Mouse (Mus musculus) liver, embryonic 13.5 days (tissue): ENCODE results near the gene Olfr1434. TPM values are rescaled to one million over a fixed set of nuclear protein-coding genes. Genes with fewer than 3 reads are reported as not detected.
"Not testable (repeated sequence)": the region's sequence is repeated elsewhere in the genome, so short reads cannot be mapped to it uniquely, and the experiment has no call there.

ENCODE experiments used
- ATAC-seq: fragments of 200-750 bp; cut with Nextera tagmentation; 2 replicates; pipeline ENCODE4 v1.8.0; 2017; ENCODE audit warnings: low read depth, mild to moderate bottlenecking, moderate number of reproducible peaks, moderate library complexity
- DNase-seq: peaks from one replicate; pipeline ENCODE4 v3.0.0; 2022
- H3K27ac ChIP-seq: fragments of 300-500 bp; sonication (generic); 2 replicates; pipeline ENCODE4 v1.5.1; 2015; ENCODE audit warnings: moderate library complexity, mild to moderate bottlenecking, inconsistent platforms
- H3K27me3 ChIP-seq: fragments of 300-500 bp; sonication (generic); 2 replicates; pipeline ENCODE4 v1.6.1; 2015; ENCODE audit warnings: mild to moderate bottlenecking, inconsistent platforms
- H3K36me3 ChIP-seq: fragments of 300-500 bp; sonication (generic); 2 replicates; pipeline ENCODE4 v1.6.1; 2015; ENCODE audit warnings: mild to moderate bottlenecking, inconsistent platforms
- H3K4me1 ChIP-seq: fragments of 300-500 bp; sonication (generic); replicated peaks from 2 replicates; pipeline ENCODE4 v1.6.1; 2015; ENCODE audit warnings: inconsistent platforms
- H3K4me2 ChIP-seq: fragments of 300-500 bp; sonication (generic); 2 replicates; pipeline ENCODE4 v1.6.1; 2015; ENCODE audit warnings: inconsistent platforms, mild to moderate bottlenecking, moderate library complexity
- H3K4me3 ChIP-seq: fragments of 300-500 bp; sonication (generic); replicated peaks from 2 replicates; pipeline ENCODE4 v1.5.1; 2015; ENCODE audit warnings: mild to moderate bottlenecking, inconsistent platforms
- H3K9ac ChIP-seq: fragments of 300-500 bp; sonication (generic); 2 replicates; pipeline ENCODE4 v1.6.1; 2015; ENCODE audit warnings: mild to moderate bottlenecking, inconsistent platforms
- H3K9me3 ChIP-seq: fragments of 300-500 bp; sonication (generic); replicated peaks from 2 replicates; pipeline ENCODE4 v1.6.1; 2016; ENCODE audit warnings: inconsistent platforms
- whole genome bisulfite sequencing: fragments of 180-500 bp; shearing (Covaris S2); methylation state at CpG from one replicate; pipeline ENCODE4 v1.1.7; 2015; ENCODE audit not compliant: insufficient replicate concordance; 5-methylcytosine and 5-hydroxymethylcytosine counted together
- polyA plus RNA-seq: library from polyadenylated mRNA; unstranded; fragments of >200 nt; fragmentation: Nextera tagmentation; extraction: Ambion mirVana; gene quantifications from 2 replicates; pipeline ENCODE4 v1.2.1, GENCODE M21; 2015

Olfr1434 gene
- polyA plus RNA-seq: not detected in 2 replicates

GRCm38 (mm10) chr19:12279554-12279953, at the start of gene Olfr1434:
Olfr1434 (plus strand) TSS chr19:12279854.
- Histone ChIP-seq H3K9ac (no peak within 1 kb of the TSS), H3K27ac (no peak within 1 kb of the TSS), H3K27me3 (no peaks in the 10 kb centered on the region), H3K4me3 (no peak within 1 kb of the TSS), H3K4me1 (no peaks in the 10 kb centered on the region), H3K9me3 (no peaks in the 10 kb centered on the region), H3K36me3 (no peaks in the 10 kb centered on the region), H3K4me2 (no peak within 1 kb of the TSS)
- ATAC-seq: no peak
- DNase-seq: no peak
- WGBS: 53% methylated on average over 2 of the region's 2 CpGs

- H3K9ac ChIP-seq, ATAC-seq, H3K4me1 ChIP-seq, H3K9me3 ChIP-seq, H3K27ac ChIP-seq, H3K27me3 ChIP-seq, H3K4me3 ChIP-seq, H3K36me3 ChIP-seq, H3K4me2 ChIP-seq, DNase-seq: not testable (repeated sequence)
These were observed 47.2 kb upstream of the Olfr1434 start, which contains the start of gene Olfr1432 for GRCm38 (mm10) chr19:12232496-12232895. Olfr1432 (minus strand) TSS chr19:12232596.

GRCm38 (mm10) chr19:12241559-12241958, 38.1 kb upstream of the Olfr1434 start, which contains the start of gene Olfr262:
Olfr262 (minus strand) TSS chr19:12241659.
- H3K27ac ChIP-seq: no peak within 1 kb of the TSS
- H3K9me3 ChIP-seq: no peaks in the 10 kb centered on the region
- no peaks in the 10 kb centered on the region for H3K27me3 ChIP-seq
- no peak within 1 kb of the TSS for H3K9ac ChIP-seq
- WGBS: 42% methylated on average over 1 of the region's 1 CpGs
- H3K4me2 ChIP-seq: no peak within 1 kb of the TSS
- no peak within 1 kb of the TSS for H3K4me3 ChIP-seq
- no peaks in the 10 kb centered on the region for H3K4me1 ChIP-seq
- DNase-seq (no peak), ATAC-seq (no peak)
- H3K36me3 ChIP-seq: no peaks in the 10 kb centered on the region

GRCm38 (mm10) chr19:12260732-12261131, 18.9 kb upstream of the Olfr1434 start, which contains the start of gene Olfr235:
Olfr235 (plus strand) TSS chr19:12261032.
- ATAC-seq: no peak
- no peak within 1 kb of the TSS for H3K4me2 ChIP-seq
- H3K9me3 ChIP-seq: no peaks in the 10 kb centered on the region
- DNase-seq: no peak
- H3K4me3 ChIP-seq: no peak within 1 kb of the TSS
- no peaks in the 10 kb centered on the region for H3K27me3 ChIP-seq
- H3K27ac ChIP-seq: no peak within 1 kb of the TSS
- H3K9ac ChIP-seq: no peak within 1 kb of the TSS
- WGBS: 34% methylated on average over 1 of the region's 1 CpGs
- H3K4me1 ChIP-seq: no peaks in the 10 kb centered on the region
- no peaks in the 10 kb centered on the region for H3K36me3 ChIP-seq

- Histone ChIP-seq H3K36me3 (no peaks in the 10 kb centered on the region), H3K4me3 (no peak overlapping the region), H3K9me3 (no peaks in the 10 kb centered on the region), H3K4me2 (no peak overlapping the region), H3K27ac (no peak overlapping the region), H3K27me3 (no peaks in the 10 kb centered on the region), H3K9ac (no peak overlapping the region), H3K4me1 (no peaks in the 10 kb centered on the region)
- DNase-seq (no peak), ATAC-seq (no peak)
These were observed 13.3 kb downstream of the Olfr1434 start for GRCm38 (mm10) chr19:12292979-12293378.

GRCm38 (mm10) chr19:12299030-12299429, 19.4 kb downstream of the Olfr1434 start, which contains the start of gene Olfr1436:
Olfr1436 (minus strand) TSS chr19:12299130.
- ATAC-seq, H3K4me3 ChIP-seq, H3K9ac ChIP-seq, DNase-seq, H3K4me2 ChIP-seq, H3K4me1 ChIP-seq, H3K9me3 ChIP-seq, H3K27me3 ChIP-seq, H3K36me3 ChIP-seq, H3K27ac ChIP-seq: not testable (repeated sequence)
- WGBS: 42% methylated on average over 1 of the region's 1 CpGs

- Histone ChIP-seq H3K36me3 (no peaks in the 10 kb centered on the region), H3K4me2 (no peak within 1 kb of the TSS), H3K27me3 (no peaks in the 10 kb centered on the region), H3K4me1 (no peaks in the 10 kb centered on the region), H3K9ac (no peak within 1 kb of the TSS), H3K27ac (no peak within 1 kb of the TSS), H3K9me3 (no peaks in the 10 kb centered on the region), H3K4me3 (no peak within 1 kb of the TSS)
- ATAC-seq (no peak), DNase-seq (no peak)
- 69% methylated on average over 2 of the region's 2 CpGs for WGBS
These were observed 45.3 kb downstream of the Olfr1434 start, which contains the start of gene Olfr1437 for GRCm38 (mm10) chr19:12325001-12325400. Olfr1437 (minus strand) TSS chr19:12325101.

Other genes with a start within 250 kb of the Olfr1434 start
- gene Olfr1423, start 238.5 kb upstream of the Olfr1434 start, polyA plus RNA-seq: 0.03 TPM in 1 of 2 replicates, not detected in the other
- not detected in 2 replicates for gene Olfr1424, start 217.2 kb upstream of the Olfr1434 start, polyA plus RNA-seq
- not detected in 2 replicates for gene Olfr1425, start 202.1 kb upstream of the Olfr1434 start, polyA plus RNA-seq
- not detected in 2 replicates for gene Olfr1426, start 187.8 kb upstream of the Olfr1434 start, polyA plus RNA-seq
- not detected in 2 replicates for gene Olfr1427, start 176.5 kb upstream of the Olfr1434 start, polyA plus RNA-seq
- gene Olfr1428, start 164.0 kb upstream of the Olfr1434 start, polyA plus RNA-seq: not detected in 2 replicates
- gene Olfr76, start 156.7 kb upstream of the Olfr1434 start, polyA plus RNA-seq: not detected in 2 replicates
- not detected in 2 replicates for gene Olfr1555-ps1, start 109.7 kb upstream of the Olfr1434 start, polyA plus RNA-seq
- not detected in 2 replicates for gene Olfr1431, start 79.2 kb upstream of the Olfr1434 start, polyA plus RNA-seq
- not detected in 2 replicates for gene Olfr1432, start 47.3 kb upstream of the Olfr1434 start, polyA plus RNA-seq
- not detected in 2 replicates for gene Olfr262, start 38.2 kb upstream of the Olfr1434 start, polyA plus RNA-seq
- gene Olfr235, start 18.8 kb upstream of the Olfr1434 start, polyA plus RNA-seq: not detected in 2 replicates
- gene Olfr1436, start 19.3 kb downstream of the Olfr1434 start, polyA plus RNA-seq: not detected in 2 replicates
- gene Olfr1437, start 45.2 kb downstream of the Olfr1434 start, polyA plus RNA-seq: not detected in 2 replicates
- not detected in 2 replicates for gene Olfr1438-ps1, start 56.1 kb downstream of the Olfr1434 start, polyA plus RNA-seq
- gene Olfr1440, start 107.4 kb downstream of the Olfr1434 start, polyA plus RNA-seq: not detected in 2 replicates
- not detected in 2 replicates for gene Olfr1441, start 137.6 kb downstream of the Olfr1434 start, polyA plus RNA-seq
- gene Pfpl, start 148.1 kb downstream of the Olfr1434 start, polyA plus RNA-seq: not detected in 2 replicates
- 1.0 TPM in 2 replicates for gene Mpeg1, start 180.9 kb downstream of the Olfr1434 start, polyA plus RNA-seq
- gene Dtx4, start 221.6 kb downstream of the Olfr1434 start, polyA plus RNA-seq: 1.6 and 1.9 TPM in 2 replicates